Mouse (Mus musculus): ENCODE results near the gene Ccdc124. TPM values are rescaled to one million over a fixed set of nuclear protein-coding genes. Genes with fewer than 3 reads are reported as not detected.

Ccdc124 gene
- polyA plus RNA-seq, 1 experiment from 2014 or later: 143 TPM

GRCm38 (mm10) chr8:70862824-70863641 is 10.7 kb downstream of the Ccdc124 start, which contains the start of gene Kcnn1:
Kcnn1 (minus strand) TSS chr8:70863258.
- Histone ChIP-seq H3K27ac (peak within 1 kb of the TSS; percentile 90), H3K27me3 (ENCODE audit: insufficient read depth, poor library complexity, severe bottlenecking) (peaks cover 54% of the 10 kb centered on the region)
- WGBS: under 1% methylated on average over 55 of the region's 55 CpGs

GRCm38 (mm10) chr8:70857516-70857915 is 16.2 kb downstream of the Ccdc124 start:
- no peak for DNase-seq (ENCODE audit: low spot score)
- no peak overlapping the region for H3K4me3 ChIP-seq
- H3K27ac ChIP-seq: no peak overlapping the region
- 13% methylated on average over 4 of the region's 4 CpGs for WGBS
- H3K9me3 ChIP-seq: no peaks in the 10 kb centered on the region
- no peaks in the 10 kb centered on the region for H3K36me3 ChIP-seq
- peaks cover 33% of the 10 kb centered on the region for H3K4me1 ChIP-seq
- peaks cover 68% of the 10 kb centered on the region for H3K27me3 ChIP-seq (ENCODE audit: insufficient read depth, poor library complexity, severe bottlenecking)

More at GRCm38 (mm10) chr8:70862824-70863641, 10.7 kb downstream of the Ccdc124 start, which contains the start of gene Kcnn1:
- H3K36me3 ChIP-seq: peaks cover 6% of the 10 kb centered on the region
- DNase-seq (ENCODE audit: low spot score): no peak
- H3K4me1 ChIP-seq: peaks cover 58% of the 10 kb centered on the region
- H3K9me3 ChIP-seq: no peaks in the 10 kb centered on the region
- peak within 1 kb of the TSS; percentile 65 for H3K4me3 ChIP-seq

GRCm38 (mm10) chr8:70856541-70857197 is 17.1 kb downstream of the Ccdc124 start:
- DNase-seq (ENCODE audit: low spot score): no peak
- H3K9me3 ChIP-seq: no peaks in the 10 kb centered on the region
- peak overlapping the region; percentile 66 for H3K4me3 ChIP-seq
- 9% methylated on average over 33 of the region's 33 CpGs for WGBS
- H3K27ac ChIP-seq: peak overlapping the region; percentile 78
- peaks cover 63% of the 10 kb centered on the region for H3K27me3 ChIP-seq (ENCODE audit: insufficient read depth, poor library complexity, severe bottlenecking)
- peaks cover 35% of the 10 kb centered on the region for H3K4me1 ChIP-seq
- no peaks in the 10 kb centered on the region for H3K36me3 ChIP-seq

GRCm38 (mm10) chr8:70856028-70856427 is 17.7 kb downstream of the Ccdc124 start:
- Histone ChIP-seq H3K27me3 (ENCODE audit: insufficient read depth, poor library complexity, severe bottlenecking) (peaks cover 58% of the 10 kb centered on the region), H3K9me3 (no peaks in the 10 kb centered on the region), H3K4me3 (no peak overlapping the region), H3K27ac (no peak overlapping the region), H3K36me3 (no peaks in the 10 kb centered on the region), H3K4me1 (peaks cover 37% of the 10 kb centered on the region)
- DNase-seq (ENCODE audit: low spot score): no peak
- 58% methylated on average over 5 of the region's 5 CpGs for WGBS

GRCm38 (mm10) chr8:70853863-70854262 is 19.9 kb downstream of the Ccdc124 start:
- Histone ChIP-seq H3K27ac (no peak overlapping the region), H3K27me3 (ENCODE audit: insufficient read depth, poor library complexity, severe bottlenecking) (peaks cover 66% of the 10 kb centered on the region), H3K36me3 (no peaks in the 10 kb centered on the region), H3K4me3 (no peak overlapping the region), H3K4me1 (peaks cover 39% of the 10 kb centered on the region), H3K9me3 (no peaks in the 10 kb centered on the region)
- 72% methylated on average over 2 of the region's 2 CpGs for WGBS
- no peak for DNase-seq (ENCODE audit: low spot score)

- Histone ChIP-seq H3K36me3 (no peaks in the 10 kb centered on the region), H3K4me3 (no peak overlapping the region), H3K9me3 (no peaks in the 10 kb centered on the region), H3K4me1 (peaks cover 34% of the 10 kb centered on the region), H3K27ac (no peak overlapping the region), H3K27me3 (ENCODE audit: insufficient read depth, poor library complexity, severe bottlenecking) (peaks cover 69% of the 10 kb centered on the region)
- no peak for DNase-seq (ENCODE audit: low spot score)
- 83% methylated on average over 41 of the region's 41 CpGs for WGBS
These were observed 21.0 kb downstream of the Ccdc124 start for GRCm38 (mm10) chr8:70852595-70853231.

- DNase-seq (ENCODE audit: low spot score): no peak
- peaks cover 74% of the 10 kb centered on the region for H3K27me3 ChIP-seq (ENCODE audit: insufficient read depth, poor library complexity, severe bottlenecking)
- H3K36me3 ChIP-seq: no peaks in the 10 kb centered on the region
- H3K27ac ChIP-seq: no peak overlapping the region
- H3K4me3 ChIP-seq: no peak overlapping the region
- WGBS: 48% methylated on average over 6 of the region's 6 CpGs
- H3K9me3 ChIP-seq: no peaks in the 10 kb centered on the region
- peaks cover 28% of the 10 kb centered on the region for H3K4me1 ChIP-seq
These were observed 21.9 kb downstream of the Ccdc124 start for GRCm38 (mm10) chr8:70851837-70852236.

- Histone ChIP-seq H3K27ac (no peak overlapping the region), H3K27me3 (ENCODE audit: insufficient read depth, poor library complexity, severe bottlenecking) (peaks cover 76% of the 10 kb centered on the region), H3K36me3 (no peaks in the 10 kb centered on the region), H3K4me3 (no peak overlapping the region), H3K4me1 (peaks cover 27% of the 10 kb centered on the region), H3K9me3 (no peaks in the 10 kb centered on the region)
- no peak for DNase-seq (ENCODE audit: low spot score)
- 84% methylated on average over 4 of the region's 4 CpGs for WGBS
These were observed 22.8 kb downstream of the Ccdc124 start for GRCm38 (mm10) chr8:70850947-70851346.

GRCm38 (mm10) chr8:70850132-70850845 is 23.4 kb downstream of the Ccdc124 start:
- 69% methylated on average over 7 of the region's 7 CpGs for WGBS
- H3K27me3 ChIP-seq (ENCODE audit: insufficient read depth, poor library complexity, severe bottlenecking): peaks cover 73% of the 10 kb centered on the region
- no peak for DNase-seq (ENCODE audit: low spot score)
- H3K4me1 ChIP-seq: peaks cover 27% of the 10 kb centered on the region
- H3K9me3 ChIP-seq: no peaks in the 10 kb centered on the region
- no peaks in the 10 kb centered on the region for H3K36me3 ChIP-seq
- no peak overlapping the region for H3K27ac ChIP-seq
- H3K4me3 ChIP-seq: no peak overlapping the region

- Histone ChIP-seq H3K4me1 (peaks cover 27% of the 10 kb centered on the region), H3K4me3 (no peak overlapping the region), H3K36me3 (no peaks in the 10 kb centered on the region), H3K27ac (no peak overlapping the region), H3K9me3 (no peaks in the 10 kb centered on the region), H3K27me3 (ENCODE audit: insufficient read depth, poor library complexity, severe bottlenecking) (peaks cover 68% of the 10 kb centered on the region)
- no peak for DNase-seq (ENCODE audit: low spot score)
- WGBS: 77% methylated on average over 3 of the region's 3 CpGs
These were observed 24.3 kb downstream of the Ccdc124 start for GRCm38 (mm10) chr8:70849333-70849990.

GRCm38 (mm10) chr8:70846371-70847154 is 27.2 kb downstream of the Ccdc124 start:
- no peaks in the 10 kb centered on the region for H3K9me3 ChIP-seq
- no peaks in the 10 kb centered on the region for H3K36me3 ChIP-seq
- no peak overlapping the region for H3K27ac ChIP-seq
- peaks cover 83% of the 10 kb centered on the region for H3K27me3 ChIP-seq (ENCODE audit: insufficient read depth, poor library complexity, severe bottlenecking)
- no peak for DNase-seq (ENCODE audit: low spot score)
- H3K4me1 ChIP-seq: peaks cover 22% of the 10 kb centered on the region
- H3K4me3 ChIP-seq: no peak overlapping the region
- 52% methylated on average over 15 of the region's 15 CpGs for WGBS

All from heart, embryonic 10.5 days (tissue).